Mouse (Mus musculus) embryonic fibroblast, embryonic 13.5 days (primary cell): ENCODE data around the gene Crmp1.

Source experiments
- CTCF ChIP-seq: IDR thresholded peaks from 2 replicates; pipeline ENCODE4 v1.5.1; 2011; ENCODE audit warnings: mild to moderate bottlenecking, control low read depth, low read length, moderate library complexity, borderline replicate concordance; ENCODE audit not compliant: insufficient read depth
- POLR2A ChIP-seq: IDR thresholded peaks from 2 replicates; pipeline ENCODE4 v1.6.1; 2011; ENCODE audit warnings: low read depth, mild to moderate bottlenecking, control low read depth, low read length, moderate library complexity

DNA sequence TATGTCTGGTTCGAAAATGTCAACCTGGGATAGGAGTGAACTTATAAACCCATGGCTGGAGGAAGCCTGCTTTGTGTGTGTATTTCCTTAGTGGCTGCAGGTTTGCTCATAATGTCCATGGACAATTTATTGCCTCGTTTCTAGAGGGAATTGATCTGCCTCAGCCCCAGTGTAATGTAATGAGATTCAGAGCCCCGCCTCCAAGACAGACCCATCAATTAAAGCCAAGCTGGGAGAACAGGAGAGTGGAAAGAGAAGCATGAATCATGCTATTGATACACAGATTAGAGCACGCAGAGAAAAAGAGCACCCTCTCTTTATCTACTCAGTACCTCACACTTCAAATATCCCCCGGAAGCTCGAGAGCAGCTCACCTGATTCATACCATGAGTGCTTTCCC lies 20.2 kb upstream of the Crmp1 start:
- no peak for TF ChIP-seq POLR2A
- TF ChIP-seq CTCF, result no peak
